Mouse (Mus musculus): ENCODE results near the gene Neu3.
"Not testable (repeated sequence)": the region's sequence is repeated elsewhere in the genome, so short reads cannot be mapped to it uniquely, and the experiment has no call there.

The Neu3 gene

GRCm38 (mm10) chr7:99834314-99834853 lies 6.2 kb upstream of the Neu3 start:
- no peak for DNase-seq (ENCODE audit: low read depth)

GRCm38 (mm10) chr7:99833846-99834222 lies 5.6 kb upstream of the Neu3 start:
- no peak for DNase-seq (ENCODE audit: low read depth)

GRCm38 (mm10) chr7:99833115-99833845 lies 5.1 kb upstream of the Neu3 start:
- no peak for DNase-seq (ENCODE audit: low read depth)

- no peak for DNase-seq (ENCODE audit: low read depth)
Measured at GRCm38 (mm10) chr7:99826096-99826495, 2.1 kb downstream of the Neu3 start.

- DNase-seq (ENCODE audit: low read depth), result no peak
Measured at GRCm38 (mm10) chr7:99825511-99825910, 2.7 kb downstream of the Neu3 start.

- DNase-seq (ENCODE audit: low read depth), result no peak
Measured at GRCm38 (mm10) chr7:99824649-99825483, 3.4 kb downstream of the Neu3 start.

DNA sequence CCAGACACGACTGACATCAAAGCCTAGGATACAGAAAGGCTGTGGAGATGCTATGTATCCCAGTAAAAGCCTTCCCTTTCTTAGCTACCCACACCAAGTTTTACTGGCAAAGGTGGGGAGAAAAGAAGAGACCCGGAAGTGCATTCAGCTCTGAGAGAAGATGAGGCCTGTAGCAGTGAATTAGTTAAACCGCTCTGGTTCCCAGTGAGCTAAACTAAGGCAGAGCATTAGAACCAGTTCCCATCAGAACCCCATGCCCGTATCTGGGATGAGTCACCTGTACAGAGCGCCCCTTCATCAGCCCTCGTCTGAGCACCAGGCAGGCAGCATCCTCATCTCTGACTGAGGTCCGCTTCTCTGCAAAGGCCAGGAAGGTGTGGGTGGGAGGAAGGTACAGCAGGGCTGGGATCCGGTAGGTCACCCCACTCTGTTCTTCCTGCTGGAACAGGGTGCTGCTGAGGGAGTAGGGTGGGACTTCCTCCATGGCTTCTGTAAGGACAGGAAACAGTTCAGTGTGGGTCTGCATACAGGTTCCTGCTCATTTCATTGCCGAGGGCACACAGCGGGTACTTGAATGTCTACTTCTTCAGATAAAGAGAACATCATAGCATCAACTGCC lies 5.1 kb downstream of the Neu3 start:
- no peak for DNase-seq (ENCODE audit: low read depth)

DNA sequence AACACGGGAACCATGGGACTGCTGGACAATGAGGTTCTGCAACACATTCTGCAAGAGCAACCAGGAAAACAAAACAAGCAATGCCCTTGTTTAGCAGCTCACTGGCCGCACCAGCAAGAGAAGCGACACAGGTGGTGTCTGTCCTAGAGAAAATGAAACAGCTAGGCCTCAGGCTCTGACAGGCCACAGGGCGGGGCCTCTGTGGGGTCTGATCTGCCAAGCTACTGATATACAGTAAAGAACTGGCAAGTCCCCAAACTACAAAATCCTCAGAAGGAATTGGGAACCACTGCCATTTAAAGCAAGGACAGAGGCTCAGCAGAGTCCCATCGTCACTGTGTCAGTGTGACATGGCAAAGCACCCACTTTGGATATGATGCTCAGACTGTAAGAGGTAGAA lies 5.8 kb downstream of the Neu3 start:
- no peak for DNase-seq (ENCODE audit: low read depth)

DNA sequence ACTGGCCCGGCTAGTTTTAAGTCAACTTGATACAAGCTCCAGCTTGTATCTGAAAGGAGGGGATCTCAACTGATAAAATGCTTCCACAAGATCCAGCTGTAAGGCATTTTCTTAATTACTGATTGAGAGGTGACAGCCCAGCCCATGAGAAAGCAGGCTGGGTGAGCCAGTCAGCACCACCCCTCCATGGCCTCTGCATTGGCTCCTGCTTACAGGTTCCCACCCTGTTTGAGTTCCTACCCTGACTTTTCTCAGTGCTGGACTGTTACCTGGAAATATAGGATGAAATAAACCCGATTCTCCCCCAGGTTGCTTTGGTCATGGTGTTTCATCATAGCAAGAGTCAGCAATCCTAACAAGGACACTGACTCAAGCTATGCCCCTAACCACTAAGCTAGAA lies 6.3 kb downstream of the Neu3 start:
- no peak for DNase-seq (ENCODE audit: low read depth)

GRCm38 (mm10) chr7:99818181-99818725 lies 10.0 kb downstream of the Neu3 start:
- DNase-seq (ENCODE audit: low read depth), result not testable (repeated sequence)

GRCm38 (mm10) chr7:99813394-99813793 lies 14.8 kb downstream of the Neu3 start:
- DNase-seq (ENCODE audit: low read depth), result peak; percentile 50

DNA sequence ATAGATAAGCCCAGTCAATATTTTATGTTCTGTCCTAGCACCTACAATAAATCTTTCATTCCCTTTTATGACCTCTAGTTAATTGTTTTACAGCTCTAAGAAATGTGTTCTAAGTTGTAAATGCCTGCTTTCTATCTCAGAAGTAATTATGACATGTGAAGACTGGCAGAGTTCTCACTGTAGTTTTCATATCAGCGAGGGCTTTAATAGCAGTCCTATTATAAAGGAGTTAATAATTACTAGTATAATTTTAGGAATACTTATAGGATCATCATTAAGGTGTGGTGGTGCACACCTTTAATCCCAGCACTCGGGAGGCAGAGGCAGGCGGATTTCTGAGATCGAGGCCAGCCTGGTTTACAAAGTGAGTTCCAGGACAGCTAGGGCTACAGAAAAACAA lies 16.6 kb downstream of the Neu3 start:
- DNase-seq (ENCODE audit: low read depth), result no peak

DNA sequence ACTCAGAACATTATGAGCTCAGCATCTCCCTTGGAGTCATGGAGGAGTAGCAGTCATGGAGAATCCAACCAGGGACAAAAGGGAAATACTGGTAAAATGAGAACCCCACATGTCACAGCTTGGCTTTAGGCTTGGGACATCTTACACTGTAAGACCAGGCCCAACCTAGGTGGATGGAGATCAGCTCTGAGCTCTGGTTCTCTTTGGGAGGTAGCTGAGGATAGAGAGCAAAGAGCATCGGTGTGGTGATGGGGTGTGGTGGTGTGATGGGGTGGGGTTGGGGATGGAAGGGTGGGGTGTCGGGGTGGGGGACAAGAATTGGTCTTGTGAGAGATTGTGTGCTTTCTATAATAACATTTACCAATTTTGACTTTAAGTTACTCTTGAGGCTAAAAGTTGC lies 17.4 kb downstream of the Neu3 start:
- DNase-seq (ENCODE audit: low read depth), result no peak

- DNase-seq (ENCODE audit: low read depth), result not testable (repeated sequence)
Measured at GRCm38 (mm10) chr7:99807043-99807442, 21.2 kb downstream of the Neu3 start.

GRCm38 (mm10) chr7:99805340-99805739 lies 22.9 kb downstream of the Neu3 start:
- no peak for DNase-seq (ENCODE audit: low read depth)

GRCm38 (mm10) chr7:99804033-99804432 lies 24.2 kb downstream of the Neu3 start:
- not testable (repeated sequence) for DNase-seq (ENCODE audit: low read depth)

DNA sequence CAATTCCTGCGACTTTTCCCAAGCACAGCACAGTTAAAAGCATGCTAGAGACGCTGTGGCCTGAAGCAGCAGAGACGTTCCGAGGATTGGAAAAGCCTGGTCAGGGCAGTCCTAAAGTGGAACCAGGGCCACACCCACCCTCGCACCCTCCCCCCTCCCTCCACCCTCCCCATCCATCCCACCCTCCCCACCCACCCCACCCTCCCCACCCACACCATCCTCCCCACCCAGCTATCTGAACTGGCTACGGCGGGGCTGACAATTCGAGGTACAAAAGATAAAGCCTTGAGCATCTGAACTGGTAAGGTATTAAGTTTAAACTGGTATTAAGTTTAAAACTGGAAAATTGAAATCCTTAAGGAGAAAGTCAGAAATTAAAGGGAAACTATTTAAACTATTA lies 24.7 kb downstream of the Neu3 start:
- no peak for DNase-seq (ENCODE audit: low read depth)

DNA sequence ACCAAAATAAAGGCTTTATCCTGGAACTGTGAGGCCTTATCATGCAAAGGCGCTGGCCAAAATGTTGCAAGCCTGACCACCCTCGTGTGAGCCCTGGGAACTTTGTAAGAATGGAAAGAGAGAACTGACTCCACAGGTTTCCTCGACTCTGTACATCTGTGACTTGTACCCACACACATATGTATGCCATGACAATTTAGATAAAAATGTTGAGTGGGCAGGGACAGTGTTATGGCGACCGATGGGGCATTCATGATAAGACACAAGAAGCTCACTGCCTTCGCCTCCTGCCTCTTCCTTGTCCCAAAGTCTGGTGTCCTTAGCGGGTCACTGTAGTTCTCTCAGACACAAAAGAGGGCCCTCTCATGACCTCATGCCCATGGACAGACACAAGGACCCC lies 29.1 kb downstream of the Neu3 start:
- no peak for DNase-seq (ENCODE audit: low read depth)

DNA sequence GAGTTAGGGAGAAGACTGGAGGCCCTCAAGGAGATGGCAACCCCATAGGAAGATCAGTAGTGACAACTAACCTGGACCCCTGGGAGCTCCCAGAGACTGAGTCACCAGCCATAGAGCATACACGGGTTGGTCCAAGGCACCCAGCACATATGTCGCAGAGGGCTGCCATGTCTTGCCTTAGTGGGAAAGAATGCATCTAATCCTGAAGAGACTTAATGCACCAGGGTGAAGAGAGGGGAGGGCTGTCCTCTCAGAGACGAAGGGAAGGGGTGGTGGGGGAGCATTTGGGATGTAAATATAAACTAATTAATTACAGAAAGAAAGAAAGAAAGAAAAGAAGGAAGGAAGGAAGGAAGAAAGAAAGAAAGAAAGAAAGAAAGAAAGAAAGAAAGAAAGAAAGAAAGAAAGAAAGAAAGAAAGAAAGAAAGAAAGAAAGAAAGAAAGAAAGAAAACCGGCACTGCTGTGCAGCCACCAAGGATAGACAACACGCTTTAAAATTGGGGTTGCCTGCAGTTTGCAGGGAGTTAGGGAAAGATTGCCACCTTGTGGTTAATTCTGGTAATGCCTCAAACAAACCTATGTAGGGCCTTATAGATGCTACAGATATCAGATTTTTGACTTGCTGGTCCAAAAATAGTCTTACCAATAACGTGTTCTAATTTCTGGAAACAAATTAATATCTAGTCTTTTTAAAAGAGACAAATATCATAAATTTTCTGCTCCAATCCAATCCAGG lies 30.1 kb downstream of the Neu3 start:
- peak; percentile 89 for DNase-seq (ENCODE audit: low read depth)

DNA sequence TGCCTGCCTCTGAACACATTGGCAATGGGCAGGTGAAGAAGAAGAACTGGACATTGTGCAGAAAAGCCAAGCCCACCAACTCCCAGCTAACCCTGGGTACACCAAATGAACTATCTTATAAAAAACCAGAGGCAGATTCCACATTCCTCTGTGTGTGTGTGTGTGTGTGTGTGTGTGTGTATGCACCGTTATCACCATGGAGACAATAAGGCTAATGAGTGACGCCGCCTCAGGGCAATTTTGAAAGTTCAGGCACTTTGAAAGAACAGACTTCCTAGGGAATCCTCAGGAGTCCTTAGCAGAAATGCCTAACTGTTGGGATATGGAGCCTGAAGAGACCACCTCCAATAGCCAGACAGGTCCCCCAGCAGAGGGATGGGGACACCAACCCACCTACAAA lies 31.0 kb downstream of the Neu3 start:
- DNase-seq (ENCODE audit: low read depth), result no peak

GRCm38 (mm10) chr7:99796471-99796870 lies 31.7 kb downstream of the Neu3 start:
- DNase-seq (ENCODE audit: low read depth), result no peak

Data from NIH3T3 (cell line).